8 mouse cellular contexts compared by ENCODE assay signal in the genomic region with DNA sequence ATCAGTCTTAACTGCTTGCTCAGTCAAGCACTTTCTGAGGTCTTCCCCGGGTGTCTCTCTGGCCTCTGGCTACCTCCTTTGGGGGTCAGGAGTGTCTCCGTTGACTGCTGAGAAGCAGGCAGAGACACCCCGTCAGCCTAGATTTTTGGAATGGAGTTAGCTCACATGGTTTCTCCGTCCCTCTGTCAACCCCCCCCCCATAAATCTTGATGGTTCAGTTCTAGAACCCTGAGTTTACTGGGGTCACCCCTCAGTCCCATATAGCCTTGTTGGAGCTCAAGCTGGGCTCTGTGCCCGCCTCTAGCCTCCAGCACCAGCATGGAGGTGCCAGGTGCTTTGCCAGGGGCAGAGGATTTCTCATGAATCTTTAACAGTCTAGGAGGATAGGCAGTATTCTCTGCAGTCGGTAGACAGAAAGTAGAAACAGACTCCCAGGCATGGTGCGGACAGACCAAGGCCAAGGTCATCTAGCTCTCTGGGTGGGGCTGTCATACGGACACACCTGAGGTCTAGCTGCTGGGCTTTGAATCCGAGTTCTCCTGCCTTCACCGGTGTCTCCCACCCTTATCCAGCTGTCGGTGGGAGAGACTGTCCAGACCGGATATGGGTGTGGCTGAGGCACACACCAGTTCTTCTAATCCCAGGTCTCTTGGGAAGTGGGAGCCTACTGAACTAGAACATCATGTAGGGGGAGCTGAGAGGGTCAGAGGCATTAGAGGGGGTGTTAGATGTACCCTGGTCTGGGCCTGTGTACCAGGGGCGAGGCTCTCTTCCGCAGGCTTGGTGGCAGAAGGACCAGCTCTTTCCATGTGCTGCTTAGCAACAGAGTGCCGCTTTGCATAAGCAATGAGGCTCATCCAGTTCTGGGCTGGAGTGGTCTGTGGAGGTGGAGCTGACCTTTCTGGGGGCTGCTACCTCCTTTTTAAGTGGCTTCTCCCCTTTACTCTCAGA. TPM values are rescaled to one million over a fixed set of nuclear protein-coding genes. Genes with fewer than 3 reads are reported as not detected.
DNase-seq lines count a peak whose midpoint lies in the region; ATAC-seq and TF ChIP-seq lines count a peak whose summit lies in the region.

No protein-coding gene starts in this region.

- intact Hi-C loops in heart, postnatal 25 days (cut with DNase I): no loop called here

- peak overlapping the region; percentile 38 for H3K9ac ChIP-seq in intestine, embryonic 15.5 days
- peak overlapping the region; percentile 39; the same call in 1 of the 2 replicates for H3K9ac ChIP-seq in midbrain, embryonic 14.5 days (replicated peaks; ENCODE audit: low read length)

- H3K9me3 ChIP-seq in intestine, embryonic 15.5 days: no peaks in the 10 kb centered on the region
- no peaks in the 10 kb centered on the region for H3K9me3 ChIP-seq in midbrain, embryonic 14.5 days (ENCODE audit: control insufficient read depth, low read length)

- peak overlapping the region; percentile 51 for H3K4me2 ChIP-seq in intestine, embryonic 15.5 days (replicated peaks)
- H3K4me2 ChIP-seq in midbrain, embryonic 14.5 days (ENCODE audit: low read length): peak overlapping the region; percentile 47

- DNase-seq in heart, adult 18-20 months: peak; percentile 68 to 79
- DNase-seq in heart, postnatal 25 days (ENCODE audit: low spot score): no peak
- peak; percentile 67 for DNase-seq in midbrain, embryonic 14.5 days
- no peak for DNase-seq in thymus, postnatal 4 days

- no peak overlapping the region for H3K4me3 ChIP-seq in embryonic fibroblast, embryonic 13.5 days (ENCODE audit: insufficient read depth, low read length)
- H3K4me3 ChIP-seq in intestine, embryonic 15.5 days (replicated peaks): no peak overlapping the region
- 0 out of 2 replicates have a peak overlapping the region, but pooled peaks have one; percentile 12 for H3K4me3 ChIP-seq in midbrain, embryonic 14.5 days (replicated peaks; ENCODE audit: low read depth, low read length)

- 17% methylated on average over 15 of the region's 15 CpGs for WGBS in intestine, embryonic 15.5 days
- 35% methylated on average over 15 of the region's 15 CpGs for WGBS in midbrain, embryonic 14.5 days

- peak overlapping the region; percentile 79 for H3K27ac ChIP-seq in embryonic fibroblast, embryonic 13.5 days (ENCODE audit: insufficient read depth, low read length)
- peak overlapping the region; percentile 86 for H3K27ac ChIP-seq in intestine, embryonic 15.5 days
- H3K27ac ChIP-seq in midbrain, embryonic 14.5 days (replicated peaks; ENCODE audit: low read depth, low read length): peak overlapping the region; percentile 75

- H3K27me3 ChIP-seq in intestine, embryonic 15.5 days (replicated peaks): no peaks in the 10 kb centered on the region
- no peaks in the 10 kb centered on the region for H3K27me3 ChIP-seq in midbrain, embryonic 14.5 days (ENCODE audit: control insufficient read depth, insufficient read depth, low read length)

- H3K36me3 ChIP-seq in intestine, embryonic 15.5 days: peaks cover 8% of the 10 kb centered on the region; the same call in 1 of the 2 replicates
- peaks cover 31% of the 10 kb centered on the region for H3K36me3 ChIP-seq in midbrain, embryonic 14.5 days (ENCODE audit: control insufficient read depth, insufficient read depth, low read length)

- no peak for ATAC-seq in intestine, embryonic 15.5 days
- peak; percentile 54; the same call in 1 of the 2 replicates for ATAC-seq in midbrain, embryonic 14.5 days (ENCODE audit: low FRiP score, low TSS enrichment)
- ATAC-seq in megakaryocyte progenitor cell, adult 5-6 weeks (replicated peaks; ENCODE audit: poor library complexity): no peak
- ATAC-seq in erythroid progenitor cell, adult 5-6 weeks (replicated peaks; ENCODE audit: low FRiP score, poor library complexity, severe bottlenecking): no peak

- TF ChIP-seq CTCF in embryonic fibroblast, embryonic 13.5 days (IDR thresholded peaks at IDR 0.05; ENCODE audit: borderline replicate concordance, insufficient read depth, low read length): no peak

- TF ChIP-seq POLR2A in embryonic fibroblast, embryonic 13.5 days (IDR thresholded peaks at IDR 0.05; ENCODE audit: low read depth, low read length): no peak

- H3K4me1 ChIP-seq in embryonic fibroblast, embryonic 13.5 days (ENCODE audit: control insufficient read depth, insufficient read depth, low read length): peaks cover 52% of the 10 kb centered on the region
- H3K4me1 ChIP-seq in intestine, embryonic 15.5 days (replicated peaks): peaks cover 87% of the 10 kb centered on the region
- H3K4me1 ChIP-seq in midbrain, embryonic 14.5 days (ENCODE audit: control insufficient read depth, insufficient read depth, low read length): peaks cover 68% of the 10 kb centered on the region

RNA-seq across cellular contexts. Expression of a gene that starts 7.1 kb away (rescaled TPM):
- 10 to 100 TPM; 34.9 to 36.6 TPM for total RNA-seq in heart, adult 18-20 months (2021)
- total RNA-seq in heart, postnatal 25 days (2021): 10 to 100 TPM; 41.3 to 46.2 TPM
- 243 and 284 TPM in 2 replicates for polyA plus RNA-seq in embryonic fibroblast, embryonic 13.5 days (2011; ENCODE audit: insufficient read length, low read depth, missing spikeins)
- polyA plus RNA-seq in intestine, embryonic 15.5 days (2015; fragmentation: Nextera tagmentation; extraction: Ambion mirVana): 123 and 126 TPM in 2 replicates
- 114 and 138 TPM in 2 replicates for polyA plus RNA-seq in midbrain, embryonic 14.5 days (2014; fragmentation: Nextera tagmentation; extraction: Ambion mirVana)
- 40.1 and 47.2 TPM in 2 replicates for total RNA-seq in megakaryocyte progenitor cell, adult 5-6 weeks (2015)
- 139 and 201 TPM in 2 replicates for total RNA-seq in megakaryocyte progenitor cell, adult 5-6 weeks (2017)
- total RNA-seq in erythroid progenitor cell, adult 5-6 weeks (2015; ENCODE audit: low replicate concordance): 28.9 and 33.5 TPM in 2 replicates
- 14.8 and 57.0 TPM in 2 replicates for total RNA-seq in erythroid progenitor cell, adult 5-6 weeks (2017; ENCODE audit: low replicate concordance)

RNA-seq across cellular contexts. Expression of a gene that starts 23.7 kb away (rescaled TPM):
- 100 to 1,000 TPM; 505 to 584 TPM for total RNA-seq in heart, adult 18-20 months (2021)
- total RNA-seq in heart, postnatal 25 days (2021): 100 to 1,000 TPM; 454 to 515 TPM
- polyA plus RNA-seq in embryonic fibroblast, embryonic 13.5 days (2011; ENCODE audit: insufficient read length, low read depth, missing spikeins): 548 and 603 TPM in 2 replicates
- 530 and 606 TPM in 2 replicates for polyA plus RNA-seq in intestine, embryonic 15.5 days (2015; fragmentation: Nextera tagmentation; extraction: Ambion mirVana)
- polyA plus RNA-seq in midbrain, embryonic 14.5 days (2014; fragmentation: Nextera tagmentation; extraction: Ambion mirVana): 363 and 413 TPM in 2 replicates
- 1,765 and 1,897 TPM in 2 replicates for total RNA-seq in megakaryocyte progenitor cell, adult 5-6 weeks (2015)
- total RNA-seq in megakaryocyte progenitor cell, adult 5-6 weeks (2017): 1,416 and 1,747 TPM in 2 replicates
- 324 and 337 TPM in 2 replicates for total RNA-seq in erythroid progenitor cell, adult 5-6 weeks (2015; ENCODE audit: low replicate concordance)
- 331 and 402 TPM in 2 replicates for total RNA-seq in erythroid progenitor cell, adult 5-6 weeks (2017; ENCODE audit: low replicate concordance)

RNA-seq across cellular contexts. Expression of a gene that starts 30.2 kb away (rescaled TPM):
- not detected for total RNA-seq in heart, adult 18-20 months (2021)
- total RNA-seq in heart, postnatal 25 days (2021): not detected
- not detected in 2 replicates for polyA plus RNA-seq in embryonic fibroblast, embryonic 13.5 days (2011; ENCODE audit: insufficient read length, low read depth, missing spikeins)
- polyA plus RNA-seq in intestine, embryonic 15.5 days (2015; fragmentation: Nextera tagmentation; extraction: Ambion mirVana): 0.24 TPM in 1 of 2 replicates, not detected in the other
- not detected in 2 replicates for polyA plus RNA-seq in midbrain, embryonic 14.5 days (2014; fragmentation: Nextera tagmentation; extraction: Ambion mirVana)
- 0.64 TPM in 1 of 2 replicates, not detected in the other for total RNA-seq in megakaryocyte progenitor cell, adult 5-6 weeks (2015)
- 0.30 TPM in 1 of 2 replicates, not detected in the other for total RNA-seq in megakaryocyte progenitor cell, adult 5-6 weeks (2017)
- total RNA-seq in erythroid progenitor cell, adult 5-6 weeks (2015; ENCODE audit: low replicate concordance): not detected in 2 replicates
- total RNA-seq in erythroid progenitor cell, adult 5-6 weeks (2017; ENCODE audit: low replicate concordance): not detected in 2 replicates

RNA-seq across cellular contexts. Expression of a gene that starts 34.6 kb away (rescaled TPM):
- under 1 TPM; 0.51 to 0.55 TPM for total RNA-seq in heart, adult 18-20 months (2021)
- total RNA-seq in heart, postnatal 25 days (2021): under 1 TPM; 0.83 to 0.87 TPM
- 4.8 and 7.2 TPM in 2 replicates for polyA plus RNA-seq in embryonic fibroblast, embryonic 13.5 days (2011; ENCODE audit: insufficient read length, low read depth, missing spikeins)
- polyA plus RNA-seq in intestine, embryonic 15.5 days (2015; fragmentation: Nextera tagmentation; extraction: Ambion mirVana): 5.2 and 5.3 TPM in 2 replicates
- 32.4 and 36.5 TPM in 2 replicates for polyA plus RNA-seq in midbrain, embryonic 14.5 days (2014; fragmentation: Nextera tagmentation; extraction: Ambion mirVana)
- 2.1 and 3.8 TPM in 2 replicates for total RNA-seq in megakaryocyte progenitor cell, adult 5-6 weeks (2015)
- 0.17 TPM in 2 replicates for total RNA-seq in megakaryocyte progenitor cell, adult 5-6 weeks (2017)
- not detected in 2 replicates for total RNA-seq in erythroid progenitor cell, adult 5-6 weeks (2015; ENCODE audit: low replicate concordance)
- not detected in 2 replicates for total RNA-seq in erythroid progenitor cell, adult 5-6 weeks (2017; ENCODE audit: low replicate concordance)

RNA-seq across cellular contexts. Expression of a gene that starts 39.6 kb away (rescaled TPM):
- 1 to 10 TPM; 6.4 to 8.4 TPM for total RNA-seq in heart, adult 18-20 months (2021)
- total RNA-seq in heart, postnatal 25 days (2021): 1 to 10 TPM; 7.0 to 7.2 TPM
- 14.0 and 16.4 TPM in 2 replicates for polyA plus RNA-seq in embryonic fibroblast, embryonic 13.5 days (2011; ENCODE audit: insufficient read length, low read depth, missing spikeins)
- polyA plus RNA-seq in intestine, embryonic 15.5 days (2015; fragmentation: Nextera tagmentation; extraction: Ambion mirVana): 13.3 and 13.4 TPM in 2 replicates
- 10.9 and 13.2 TPM in 2 replicates for polyA plus RNA-seq in midbrain, embryonic 14.5 days (2014; fragmentation: Nextera tagmentation; extraction: Ambion mirVana)
- total RNA-seq in megakaryocyte progenitor cell, adult 5-6 weeks (2015): 8.8 and 9.3 TPM in 2 replicates
- 16.7 and 19.2 TPM in 2 replicates for total RNA-seq in megakaryocyte progenitor cell, adult 5-6 weeks (2017)
- total RNA-seq in erythroid progenitor cell, adult 5-6 weeks (2015; ENCODE audit: low replicate concordance): 8.3 and 13.8 TPM in 2 replicates
- total RNA-seq in erythroid progenitor cell, adult 5-6 weeks (2017; ENCODE audit: low replicate concordance): 8.8 and 19.1 TPM in 2 replicates

Comparison
In these comparisons a context has a peak if more than half of its experiments do, and no peak if none do; other contexts are left out.
1. DNase-seq: peak in heart, adult 18-20 months (2 of 2) and midbrain, embryonic 14.5 days (single experiment); none in heart, postnatal 25 days (single experiment) and thymus, postnatal 4 days (single experiment).
2. Peak in every context shown above with its lines, with median percentiles within 50 percentile points of each other: H3K27ac ChIP-seq.